Mouse (Mus musculus): ENCODE data around the gene Eif4g3.

Eif4g3 gene

GRCm38 (mm10) chr4:137992890-137993289, at the start of gene Eif4g3:
Eif4g3 (plus strand) TSS chr4:137993022.
- Histone ChIP-seq H3K27me3 (ENCODE audit: insufficient read depth, low read length) (peaks cover 40% of the 10 kb centered on the region), H3K4me1 (replicated peaks; ENCODE audit: low read depth, low read length) (peaks cover 47% of the 10 kb centered on the region), H3K36me3 (ENCODE audit: insufficient read depth, low read length) (peaks cover 26% of the 10 kb centered on the region), H3K4me3 (replicated peaks; ENCODE audit: low read length) (peak within 1 kb of the TSS; percentile 85), H3K9me3 (ENCODE audit: low read length) (peaks cover 3% of the 10 kb centered on the region; the same call in 1 of the 2 replicates)
- TF ChIP-seq NANOG (IDR thresholded peaks at IDR 0.05; ENCODE audit: borderline replicate concordance, low read length), result no peak
- no peak for TF ChIP-seq POU5F1 (IDR thresholded peaks at IDR 0.05; ENCODE audit: borderline replicate concordance, low read length)
- no peak for TF ChIP-seq CTCF (conservative IDR thresholded peaks at IDR 0.05; ENCODE audit: low read length)

- peaks cover 78% of the 10 kb centered on the region for H3K36me3 ChIP-seq (ENCODE audit: insufficient read depth, low read length)
- TF ChIP-seq CTCF (conservative IDR thresholded peaks at IDR 0.05; ENCODE audit: low read length) (no peak), NANOG (IDR thresholded peaks at IDR 0.05; ENCODE audit: borderline replicate concordance, low read length) (no peak), POU5F1 (IDR thresholded peaks at IDR 0.05; ENCODE audit: borderline replicate concordance, low read length) (no peak)
Observed at GRCm38 (mm10) chr4:137943540-137943939, 49.3 kb upstream of the Eif4g3 start.

GRCm38 (mm10) chr4:137945376-137945775, 47.4 kb upstream of the Eif4g3 start:
- no peak for TF ChIP-seq NANOG (IDR thresholded peaks at IDR 0.05; ENCODE audit: borderline replicate concordance, low read length)
- TF ChIP-seq CTCF (conservative IDR thresholded peaks at IDR 0.05; ENCODE audit: low read length), result peak; percentile 68
- no peak for TF ChIP-seq POU5F1 (IDR thresholded peaks at IDR 0.05; ENCODE audit: borderline replicate concordance, low read length)
- Histone ChIP-seq H3K9me3 (ENCODE audit: low read length) (no peaks in the 10 kb centered on the region), H3K36me3 (ENCODE audit: insufficient read depth, low read length) (peaks cover 78% of the 10 kb centered on the region), H3K4me3 (replicated peaks; ENCODE audit: low read length) (no peak overlapping the region), H3K27me3 (ENCODE audit: insufficient read depth, low read length) (no peaks in the 10 kb centered on the region), H3K4me1 (replicated peaks; ENCODE audit: low read depth, low read length) (peaks cover 47% of the 10 kb centered on the region)

More at GRCm38 (mm10) chr4:137943540-137943939, 49.3 kb upstream of the Eif4g3 start:
- Histone ChIP-seq H3K9me3 (ENCODE audit: low read length) (no peaks in the 10 kb centered on the region), H3K4me1 (replicated peaks; ENCODE audit: low read depth, low read length) (peaks cover 66% of the 10 kb centered on the region), H3K4me3 (replicated peaks; ENCODE audit: low read length) (no peak overlapping the region), H3K27me3 (ENCODE audit: insufficient read depth, low read length) (no peaks in the 10 kb centered on the region)

GRCm38 (mm10) chr4:137946419-137946818, 46.4 kb upstream of the Eif4g3 start:
- H3K36me3 ChIP-seq (ENCODE audit: insufficient read depth, low read length), result peaks cover 79% of the 10 kb centered on the region
- H3K27me3 ChIP-seq (ENCODE audit: insufficient read depth, low read length), result no peaks in the 10 kb centered on the region
- H3K9me3 ChIP-seq (ENCODE audit: low read length), result no peaks in the 10 kb centered on the region
- peaks cover 38% of the 10 kb centered on the region for H3K4me1 ChIP-seq (replicated peaks; ENCODE audit: low read depth, low read length)
- no peak overlapping the region for H3K4me3 ChIP-seq (replicated peaks; ENCODE audit: low read length)
- TF ChIP-seq NANOG (IDR thresholded peaks at IDR 0.05; ENCODE audit: borderline replicate concordance, low read length), result no peak
- TF ChIP-seq POU5F1 (IDR thresholded peaks at IDR 0.05; ENCODE audit: borderline replicate concordance, low read length), result no peak
- no peak for TF ChIP-seq CTCF (conservative IDR thresholded peaks at IDR 0.05; ENCODE audit: low read length)

GRCm38 (mm10) chr4:137952840-137953239, 40.0 kb upstream of the Eif4g3 start:
- no peak for TF ChIP-seq NANOG (IDR thresholded peaks at IDR 0.05; ENCODE audit: borderline replicate concordance, low read length)
- no peak for TF ChIP-seq POU5F1 (IDR thresholded peaks at IDR 0.05; ENCODE audit: borderline replicate concordance, low read length)
- TF ChIP-seq CTCF (conservative IDR thresholded peaks at IDR 0.05; ENCODE audit: low read length), result peak; percentile 70

GRCm38 (mm10) chr4:137954184-137954583, 38.6 kb upstream of the Eif4g3 start:
- Histone ChIP-seq H3K27me3 (ENCODE audit: insufficient read depth, low read length) (no peaks in the 10 kb centered on the region), H3K4me1 (replicated peaks; ENCODE audit: low read depth, low read length) (peaks cover 30% of the 10 kb centered on the region), H3K9me3 (ENCODE audit: low read length) (no peaks in the 10 kb centered on the region), H3K36me3 (ENCODE audit: insufficient read depth, low read length) (peaks cover 63% of the 10 kb centered on the region), H3K4me3 (replicated peaks; ENCODE audit: low read length) (no peak overlapping the region)
- TF ChIP-seq CTCF (conservative IDR thresholded peaks at IDR 0.05; ENCODE audit: low read length), result no peak
- no peak for TF ChIP-seq POU5F1 (IDR thresholded peaks at IDR 0.05; ENCODE audit: borderline replicate concordance, low read length)
- TF ChIP-seq NANOG (IDR thresholded peaks at IDR 0.05; ENCODE audit: borderline replicate concordance, low read length), result no peak

More at GRCm38 (mm10) chr4:137952840-137953239, 40.0 kb upstream of the Eif4g3 start:
- peaks cover 30% of the 10 kb centered on the region for H3K4me1 ChIP-seq (replicated peaks; ENCODE audit: low read depth, low read length)
- H3K36me3 ChIP-seq (ENCODE audit: insufficient read depth, low read length), result peaks cover 66% of the 10 kb centered on the region
- H3K9me3 ChIP-seq (ENCODE audit: low read length), result no peaks in the 10 kb centered on the region
- H3K27me3 ChIP-seq (ENCODE audit: insufficient read depth, low read length), result no peaks in the 10 kb centered on the region
- H3K4me3 ChIP-seq (replicated peaks; ENCODE audit: low read length), result no peak overlapping the region

- no peaks in the 10 kb centered on the region for H3K27me3 ChIP-seq (ENCODE audit: insufficient read depth, low read length)
- TF ChIP-seq NANOG (IDR thresholded peaks at IDR 0.05; ENCODE audit: borderline replicate concordance, low read length) (no peak), CTCF (conservative IDR thresholded peaks at IDR 0.05; ENCODE audit: low read length) (peak; percentile 80), POU5F1 (IDR thresholded peaks at IDR 0.05; ENCODE audit: borderline replicate concordance, low read length) (no peak)
- peaks cover 63% of the 10 kb centered on the region for H3K36me3 ChIP-seq (ENCODE audit: insufficient read depth, low read length)
- H3K9me3 ChIP-seq (ENCODE audit: low read length), result no peaks in the 10 kb centered on the region
- no peak overlapping the region for H3K4me3 ChIP-seq (replicated peaks; ENCODE audit: low read length)
- H3K4me1 ChIP-seq (replicated peaks; ENCODE audit: low read depth, low read length), result peaks cover 30% of the 10 kb centered on the region
Observed at GRCm38 (mm10) chr4:137954926-137955396, 37.9 kb upstream of the Eif4g3 start.

- Histone ChIP-seq H3K4me1 (replicated peaks; ENCODE audit: low read depth, low read length) (peaks cover 34% of the 10 kb centered on the region), H3K36me3 (ENCODE audit: insufficient read depth, low read length) (peaks cover 59% of the 10 kb centered on the region), H3K27me3 (ENCODE audit: insufficient read depth, low read length) (no peaks in the 10 kb centered on the region), H3K4me3 (replicated peaks; ENCODE audit: low read length) (no peak overlapping the region), H3K9me3 (ENCODE audit: low read length) (no peaks in the 10 kb centered on the region)
- TF ChIP-seq CTCF (conservative IDR thresholded peaks at IDR 0.05; ENCODE audit: low read length) (no peak), POU5F1 (IDR thresholded peaks at IDR 0.05; ENCODE audit: borderline replicate concordance, low read length) (no peak), NANOG (IDR thresholded peaks at IDR 0.05; ENCODE audit: borderline replicate concordance, low read length) (no peak)
Observed at GRCm38 (mm10) chr4:137956260-137956659, 36.6 kb upstream of the Eif4g3 start.
